Mouse (Mus musculus): Measurements from ENCODE around the gene Add3. TPM values are rescaled to one million over a fixed set of nuclear protein-coding genes. Genes with fewer than 3 reads are reported as not detected.
"Not testable (repeated sequence)": the region's sequence is repeated elsewhere in the genome, so short reads cannot be mapped to it uniquely, and the experiment has no call there.

Gene Add3
- polyA plus RNA-seq, 1 experiment: 19.4 TPM

- no peak for TF ChIP-seq CTCF (IDR thresholded peaks at IDR 0.05; ENCODE audit: borderline replicate concordance, insufficient read depth, low read length)
- no peak for TF ChIP-seq POLR2A (IDR thresholded peaks at IDR 0.05; ENCODE audit: low read depth, low read length)
- no peak overlapping the region for H3K27ac ChIP-seq (ENCODE audit: insufficient read depth, low read length)
- H3K4me1 ChIP-seq (ENCODE audit: control insufficient read depth, insufficient read depth, low read length): no peaks in the 10 kb centered on the region
- H3K4me3 ChIP-seq (ENCODE audit: insufficient read depth, low read length): no peak overlapping the region
Measured at GRCm38 (mm10) chr19:53199711-53200110, 59.5 kb downstream of the Add3 start.

DNA sequence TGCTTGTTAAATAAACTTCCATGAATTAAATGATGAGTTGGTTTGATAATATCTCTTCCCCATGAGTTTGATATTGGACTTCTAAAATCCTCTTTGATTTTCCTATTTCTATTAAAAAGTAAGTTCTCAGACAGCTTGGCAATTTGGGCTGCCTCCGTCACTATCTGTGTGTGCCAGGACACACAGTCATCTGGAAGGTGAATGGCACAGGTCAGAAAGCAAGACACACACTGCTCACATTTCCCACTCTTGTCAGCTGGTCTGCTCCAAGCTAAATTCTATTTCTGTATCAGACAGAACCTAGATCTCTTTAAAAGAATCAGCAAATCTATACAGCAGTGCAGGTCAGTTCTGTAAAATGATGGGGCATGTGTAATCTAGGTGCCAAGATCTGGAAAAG is 61.9 kb downstream of the Add3 start:
- Histone ChIP-seq H3K4me3 (ENCODE audit: insufficient read depth, low read length) (no peak overlapping the region), H3K27ac (ENCODE audit: insufficient read depth, low read length) (no peak overlapping the region), H3K4me1 (ENCODE audit: control insufficient read depth, insufficient read depth, low read length) (no peaks in the 10 kb centered on the region)
- TF ChIP-seq CTCF (IDR thresholded peaks at IDR 0.05; ENCODE audit: borderline replicate concordance, insufficient read depth, low read length) (no peak), POLR2A (IDR thresholded peaks at IDR 0.05; ENCODE audit: low read depth, low read length) (no peak)

DNA sequence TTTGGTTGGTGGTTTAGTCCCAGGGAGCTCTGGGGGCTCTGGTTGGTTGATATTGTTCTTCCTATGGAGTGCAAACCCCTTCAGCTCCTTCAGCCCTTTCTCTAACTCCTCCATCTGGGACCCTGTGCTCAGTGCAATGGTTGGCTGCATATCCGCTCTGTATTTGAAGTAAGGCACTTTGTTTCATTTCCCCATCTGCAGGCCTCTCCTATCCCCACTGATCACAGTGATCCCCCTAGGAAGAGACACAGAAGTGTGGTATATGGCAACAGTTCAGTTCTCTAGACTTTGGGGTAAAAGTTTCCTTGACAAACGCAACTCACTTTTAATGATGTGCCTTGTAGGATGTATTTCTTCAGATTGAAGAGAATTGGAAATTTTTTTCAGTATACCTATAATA is 66.7 kb downstream of the Add3 start:
- Histone ChIP-seq H3K27ac (ENCODE audit: insufficient read depth, low read length) (no peak overlapping the region), H3K4me1 (ENCODE audit: control insufficient read depth, insufficient read depth, low read length) (no peaks in the 10 kb centered on the region), H3K4me3 (ENCODE audit: insufficient read depth, low read length) (no peak overlapping the region)
- TF ChIP-seq POLR2A (IDR thresholded peaks at IDR 0.05; ENCODE audit: low read depth, low read length) (no peak), CTCF (IDR thresholded peaks at IDR 0.05; ENCODE audit: borderline replicate concordance, insufficient read depth, low read length) (no peak)

GRCm38 (mm10) chr19:53208830-53209229 is 68.6 kb downstream of the Add3 start:
- Histone ChIP-seq H3K4me3 (ENCODE audit: insufficient read depth, low read length) (no peak overlapping the region), H3K4me1 (ENCODE audit: control insufficient read depth, insufficient read depth, low read length) (no peaks in the 10 kb centered on the region), H3K27ac (ENCODE audit: insufficient read depth, low read length) (no peak overlapping the region)
- TF ChIP-seq CTCF (IDR thresholded peaks at IDR 0.05; ENCODE audit: borderline replicate concordance, insufficient read depth, low read length): no peak
- TF ChIP-seq POLR2A (IDR thresholded peaks at IDR 0.05; ENCODE audit: low read depth, low read length): no peak

DNA sequence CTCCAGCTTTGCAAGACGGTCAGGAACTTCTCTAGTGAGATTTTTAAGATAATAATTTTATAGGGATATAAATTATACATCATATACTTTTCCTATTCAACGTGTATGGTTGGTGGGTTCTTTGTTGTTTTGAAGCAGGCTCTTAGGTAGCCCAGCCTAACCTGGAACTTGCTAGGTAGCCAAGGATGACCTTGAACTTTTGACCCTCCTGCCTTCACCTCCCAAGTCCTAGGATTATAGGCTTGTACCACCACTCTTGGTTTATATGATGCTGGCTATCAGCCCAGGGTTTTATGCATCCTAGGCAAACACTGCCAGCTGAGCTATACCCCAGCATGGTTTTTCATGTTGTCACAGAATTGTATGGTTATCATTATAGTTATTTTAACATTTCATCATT is 70.0 kb downstream of the Add3 start:
- Histone ChIP-seq H3K4me3 (ENCODE audit: insufficient read depth, low read length) (no peak overlapping the region), H3K4me1 (ENCODE audit: control insufficient read depth, insufficient read depth, low read length) (no peaks in the 10 kb centered on the region), H3K27ac (ENCODE audit: insufficient read depth, low read length) (no peak overlapping the region)
- TF ChIP-seq POLR2A (IDR thresholded peaks at IDR 0.05; ENCODE audit: low read depth, low read length): no peak
- TF ChIP-seq CTCF (IDR thresholded peaks at IDR 0.05; ENCODE audit: borderline replicate concordance, insufficient read depth, low read length): no peak

- no peak for TF ChIP-seq CTCF (IDR thresholded peaks at IDR 0.05; ENCODE audit: borderline replicate concordance, insufficient read depth, low read length)
- TF ChIP-seq POLR2A (IDR thresholded peaks at IDR 0.05; ENCODE audit: low read depth, low read length): no peak
- Histone ChIP-seq H3K4me3 (ENCODE audit: insufficient read depth, low read length) (no peak overlapping the region), H3K4me1 (ENCODE audit: control insufficient read depth, insufficient read depth, low read length) (no peaks in the 10 kb centered on the region; the same call in 1 of the 2 replicates), H3K27ac (ENCODE audit: insufficient read depth, low read length) (no peak overlapping the region)
Measured at GRCm38 (mm10) chr19:53215352-53215751, 75.1 kb downstream of the Add3 start.

- Histone ChIP-seq H3K4me1 (ENCODE audit: control insufficient read depth, insufficient read depth, low read length) (no peaks in the 10 kb centered on the region; the same call in 1 of the 2 replicates), H3K4me3 (ENCODE audit: insufficient read depth, low read length) (no peak overlapping the region), H3K27ac (ENCODE audit: insufficient read depth, low read length) (no peak overlapping the region)
- TF ChIP-seq CTCF (IDR thresholded peaks at IDR 0.05; ENCODE audit: borderline replicate concordance, insufficient read depth, low read length) (no peak), POLR2A (IDR thresholded peaks at IDR 0.05; ENCODE audit: low read depth, low read length) (no peak)
Measured at GRCm38 (mm10) chr19:53216761-53217538, 76.7 kb downstream of the Add3 start.

DNA sequence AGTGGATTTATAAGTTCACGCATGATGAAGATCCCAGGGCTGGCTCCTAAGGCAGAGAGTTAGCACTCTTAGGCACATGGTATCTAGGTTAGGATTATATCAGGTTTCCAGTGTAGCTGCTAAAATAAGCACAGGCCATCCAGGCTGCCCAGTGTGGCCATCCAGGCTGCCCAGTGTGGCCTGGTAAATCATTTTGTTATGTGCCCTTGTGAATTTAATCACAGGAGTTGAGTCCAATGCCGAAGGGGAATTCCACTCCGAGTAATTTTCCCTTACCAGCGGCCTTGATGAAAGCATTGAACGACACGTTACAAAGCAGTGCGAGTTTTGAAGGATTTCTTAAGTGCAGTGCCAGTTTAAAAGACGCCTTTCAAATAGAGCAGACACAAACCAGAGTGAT is 77.6 kb downstream of the Add3 start:
- H3K4me1 ChIP-seq (ENCODE audit: control insufficient read depth, insufficient read depth, low read length): no peaks in the 10 kb centered on the region; the same call in 1 of the 2 replicates
- H3K27ac ChIP-seq (ENCODE audit: insufficient read depth, low read length): no peak overlapping the region
- no peak for TF ChIP-seq CTCF (IDR thresholded peaks at IDR 0.05; ENCODE audit: borderline replicate concordance, insufficient read depth, low read length)
- no peak for TF ChIP-seq POLR2A (IDR thresholded peaks at IDR 0.05; ENCODE audit: low read depth, low read length)
- no peak overlapping the region for H3K4me3 ChIP-seq (ENCODE audit: insufficient read depth, low read length)

DNA sequence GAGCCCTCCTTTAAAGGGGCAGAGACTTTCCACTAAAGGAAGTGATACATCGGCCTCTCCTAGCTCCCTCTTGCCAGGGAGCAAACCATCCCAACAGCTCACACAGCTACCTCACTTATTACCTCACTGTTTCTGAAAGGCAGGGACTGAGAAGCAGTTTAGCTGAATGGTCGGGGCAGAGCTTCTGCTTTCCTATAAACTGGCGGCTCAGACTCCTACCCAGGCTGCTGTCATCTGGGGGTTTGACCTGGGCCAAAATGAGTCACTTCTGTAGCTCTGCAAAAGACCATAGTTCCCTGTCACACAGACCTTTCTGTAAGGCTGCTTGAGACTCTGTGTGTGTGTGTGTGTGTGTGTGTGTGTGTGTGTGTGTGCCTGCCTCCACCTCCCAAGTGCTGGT is 79.1 kb downstream of the Add3 start:
- no peak overlapping the region for H3K4me3 ChIP-seq (ENCODE audit: insufficient read depth, low read length)
- no peak for TF ChIP-seq CTCF (IDR thresholded peaks at IDR 0.05; ENCODE audit: borderline replicate concordance, insufficient read depth, low read length)
- TF ChIP-seq POLR2A (IDR thresholded peaks at IDR 0.05; ENCODE audit: low read depth, low read length): no peak
- no peak overlapping the region for H3K27ac ChIP-seq (ENCODE audit: insufficient read depth, low read length)
- H3K4me1 ChIP-seq (ENCODE audit: control insufficient read depth, insufficient read depth, low read length): no peaks in the 10 kb centered on the region; the same call in 1 of the 2 replicates

GRCm38 (mm10) chr19:53221186-53221585 is 80.9 kb downstream of the Add3 start:
- Histone ChIP-seq H3K27ac (ENCODE audit: insufficient read depth, low read length) (no peak overlapping the region), H3K4me3 (ENCODE audit: insufficient read depth, low read length) (no peak overlapping the region), H3K4me1 (ENCODE audit: control insufficient read depth, insufficient read depth, low read length) (no peaks in the 10 kb centered on the region; the same call in 1 of the 2 replicates)
- TF ChIP-seq CTCF (IDR thresholded peaks at IDR 0.05; ENCODE audit: borderline replicate concordance, insufficient read depth, low read length): no peak
- TF ChIP-seq POLR2A (IDR thresholded peaks at IDR 0.05; ENCODE audit: low read depth, low read length): no peak

DNA sequence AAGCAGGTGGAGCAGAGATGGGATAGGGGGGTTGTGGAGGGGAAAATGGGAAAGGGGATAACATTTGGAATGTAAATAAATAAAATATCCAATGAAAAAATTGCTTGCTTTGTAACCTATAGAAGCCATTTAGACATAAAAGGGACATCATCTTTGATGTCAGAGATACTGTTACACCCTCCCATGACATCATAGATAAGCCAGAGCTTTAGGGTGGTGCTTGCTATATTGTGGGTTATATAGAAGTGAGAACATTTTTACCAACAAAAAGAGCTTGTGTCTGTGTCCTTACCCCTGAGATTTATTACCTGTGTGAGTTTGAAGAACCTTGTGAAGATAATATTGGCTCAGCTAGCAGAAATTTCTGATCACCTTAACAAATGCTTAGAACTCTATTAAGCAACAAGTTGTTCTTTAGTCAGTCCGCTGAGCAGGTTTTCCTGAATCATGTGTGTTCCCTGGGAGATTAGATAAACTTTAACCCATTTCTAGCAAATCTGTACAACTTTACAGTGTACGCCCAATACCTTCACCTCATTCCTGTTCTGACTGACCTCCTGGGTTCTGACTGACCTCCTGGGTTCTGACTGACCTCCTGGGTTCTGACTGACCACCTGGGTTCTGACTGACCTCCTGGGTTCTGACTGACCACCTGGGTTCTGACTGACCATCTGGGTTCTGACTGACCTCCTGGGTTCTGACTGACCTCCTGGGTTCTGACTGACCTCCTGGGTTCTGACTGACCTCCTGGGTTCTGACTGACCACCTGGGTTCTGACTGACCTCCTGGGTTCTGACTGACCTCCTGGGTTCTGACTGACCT is 85.2 kb downstream of the Add3 start:
- not testable (repeated sequence) for H3K4me1 ChIP-seq (ENCODE audit: control insufficient read depth, insufficient read depth, low read length); H3K4me3 ChIP-seq (ENCODE audit: insufficient read depth, low read length); H3K27ac ChIP-seq (ENCODE audit: insufficient read depth, low read length)

All from embryonic fibroblast, embryonic 13.5 days (primary cell).